Mouse (Mus musculus): ENCODE measurements around the gene Abhd10. TPM values are rescaled to one million over a fixed set of nuclear protein-coding genes. Genes with fewer than 3 reads are reported as not detected.

Gene Abhd10
- polyA plus RNA-seq, 2 experiments = 10.1 to 17.3 TPM

DNA sequence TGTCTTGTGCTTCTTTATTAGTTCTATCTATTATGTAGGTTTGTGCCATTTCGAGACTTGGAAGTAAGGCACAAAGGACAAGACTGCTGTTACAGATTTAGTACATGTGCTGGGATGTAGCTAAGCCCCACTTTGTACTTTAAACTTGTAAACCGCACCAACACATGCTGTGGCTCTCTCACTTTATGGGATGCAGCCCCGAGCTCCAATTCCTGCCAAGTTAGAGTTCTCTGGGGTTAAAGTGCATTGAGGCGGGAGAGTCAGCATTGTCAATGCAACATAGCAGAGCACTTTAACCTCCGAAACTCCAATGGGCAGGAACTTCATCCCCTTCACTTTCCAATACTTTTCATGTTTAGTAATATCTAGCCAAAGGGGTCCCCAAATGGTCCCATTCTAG, 13.6 kb downstream of the Abhd10 start:
- TF ChIP-seq CTCF (IDR thresholded peaks at IDR 0.05; ENCODE audit: low read depth) = no peak
- TF ChIP-seq EP300 (IDR thresholded peaks at IDR 0.05; ENCODE audit: low read depth) = no peak
- Histone ChIP-seq H3K27me3 (ENCODE audit: control insufficient read depth, insufficient read depth, low read length) (peaks cover 9% of the 10 kb centered on the region), H3K36me3 (replicated peaks; ENCODE audit: control insufficient read depth, insufficient read depth, low read depth) (peaks cover 11% of the 10 kb centered on the region), H3K4me1 (replicated peaks; ENCODE audit: control insufficient read depth in 2 of 2, insufficient read depth in 2 of 2, low read length in 1 of 2) (no peaks in the 10 kb centered on the region), H3K27ac (no peak overlapping the region), H3K4me3 (ENCODE audit: insufficient read depth in 1 of 2, low read depth in 2 of 2, low read length in 2 of 2) (no peak overlapping the region), H3K9ac (replicated peaks) (no peak overlapping the region), H3K4me2 (ENCODE audit: low read depth) (no peak overlapping the region), H3K9me3 (ENCODE audit: control insufficient read depth, low read length) (no peaks in the 10 kb centered on the region)
- WGBS (ENCODE audit: insufficient replicate concordance) = 69% methylated on average over 5 of the region's 5 CpGs
- ATAC-seq (ENCODE audit: insufficient read depth) (no peak), DNase-seq (ENCODE audit: low read depth in 3 of 3, low spot score in 3 of 3) (no peak)

DNA sequence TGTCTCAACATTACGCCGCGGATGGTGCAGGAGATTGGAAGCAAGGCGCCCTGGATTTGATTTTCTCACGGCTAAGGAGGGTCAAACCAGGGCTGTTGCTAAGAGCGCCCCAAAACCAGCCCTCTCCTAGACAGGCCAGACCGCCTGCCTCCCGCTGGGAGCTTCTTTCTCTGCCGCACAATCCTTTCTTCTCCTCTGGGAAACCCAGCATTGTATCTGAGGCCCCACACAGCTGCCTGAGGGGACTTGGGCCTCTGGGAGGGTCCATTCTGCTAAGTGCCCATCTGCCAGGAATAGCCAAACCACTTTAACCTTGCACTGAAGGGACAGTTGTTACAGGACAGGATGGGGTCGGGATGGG, 18.0 kb downstream of the Abhd10 start:
- peak overlapping the region; percentile 40 to 54; a peak in 3 of 4 replicates for H3K4me3 ChIP-seq (ENCODE audit: insufficient read depth in 1 of 2, low read depth in 2 of 2, low read length in 2 of 2)
- WGBS (ENCODE audit: insufficient replicate concordance) = 7% methylated on average over 10 of the region's 10 CpGs

DNA sequence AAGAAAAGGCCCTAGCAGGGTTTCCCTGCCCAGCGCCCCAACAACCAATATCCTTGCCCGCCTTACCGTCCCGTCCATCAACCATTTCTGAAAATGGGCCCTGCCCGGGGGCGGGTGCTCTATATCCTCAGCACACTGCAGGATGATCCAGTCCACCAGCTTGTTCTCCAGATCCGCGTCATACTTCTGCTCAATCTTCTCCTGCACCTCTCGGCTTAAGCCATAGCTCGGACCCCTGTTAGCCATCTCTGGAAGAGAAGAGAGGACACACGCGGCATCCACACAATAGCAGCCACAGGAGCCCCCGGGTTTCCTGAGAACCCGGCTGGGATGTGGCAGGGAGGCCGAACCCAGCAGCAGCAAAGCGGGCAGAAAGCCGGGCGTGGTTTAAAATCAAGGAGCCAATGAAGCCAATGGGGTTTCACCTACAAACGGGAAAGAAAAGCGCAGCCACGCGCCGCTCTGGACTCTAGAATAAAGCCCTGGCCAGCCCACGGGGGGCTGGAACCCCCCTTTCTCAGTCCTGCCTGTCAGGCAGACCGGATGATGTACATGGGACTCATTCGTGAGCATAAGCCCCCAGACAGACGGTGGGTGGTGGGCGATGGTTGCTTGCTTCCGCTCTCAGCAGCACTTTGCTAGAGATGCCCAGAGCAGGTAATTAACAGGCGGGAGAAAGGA, 18.6 kb downstream of the Abhd10 start, which contains the start of gene Tagln3:
Tagln3 (minus strand) TSS at position 548 of the 681 bp plus-strand sequence.
- TF ChIP-seq CTCF (IDR thresholded peaks at IDR 0.05; ENCODE audit: low read depth) (no peak), EP300 (IDR thresholded peaks at IDR 0.05; ENCODE audit: low read depth) (no peak)
- 5% methylated on average over 30 of the region's 30 CpGs for WGBS (ENCODE audit: insufficient replicate concordance)
- Histone ChIP-seq H3K4me3 (ENCODE audit: insufficient read depth in 1 of 2, low read depth in 2 of 2, low read length in 2 of 2) (peak within 1 kb of the TSS; percentile 40 to 54; a peak in 3 of 4 replicates), H3K27ac (no peak within 1 kb of the TSS), H3K4me2 (ENCODE audit: low read depth) (peak within 1 kb of the TSS; percentile 56), H3K36me3 (replicated peaks; ENCODE audit: control insufficient read depth, insufficient read depth, low read depth) (no peaks in the 10 kb centered on the region; the same call in 1 of the 2 replicates), H3K27me3 (ENCODE audit: control insufficient read depth, insufficient read depth, low read length) (peaks cover 13% of the 10 kb centered on the region), H3K9me3 (ENCODE audit: control insufficient read depth, low read length) (no peaks in the 10 kb centered on the region), H3K4me1 (replicated peaks; ENCODE audit: control insufficient read depth in 2 of 2, insufficient read depth in 2 of 2, low read length in 1 of 2) (no peaks in the 10 kb centered on the region), H3K9ac (replicated peaks) (no peak within 1 kb of the TSS)
- DNase-seq (ENCODE audit: low read depth in 3 of 3, low spot score in 3 of 3) (no peak), ATAC-seq (ENCODE audit: insufficient read depth) (no peak)

More for the DNA sequence above, 18.0 kb downstream of the Abhd10 start:
- H3K27ac ChIP-seq = no peak overlapping the region
- ATAC-seq (ENCODE audit: insufficient read depth) = no peak
- no peaks in the 10 kb centered on the region for H3K4me1 ChIP-seq (replicated peaks; ENCODE audit: control insufficient read depth in 2 of 2, insufficient read depth in 2 of 2, low read length in 1 of 2)
- no peaks in the 10 kb centered on the region; the same call in 1 of the 2 replicates for H3K36me3 ChIP-seq (replicated peaks; ENCODE audit: control insufficient read depth, insufficient read depth, low read depth)
- no peak for DNase-seq (ENCODE audit: low read depth in 3 of 3, low spot score in 3 of 3)
- TF ChIP-seq CTCF (IDR thresholded peaks at IDR 0.05; ENCODE audit: low read depth) (no peak), EP300 (IDR thresholded peaks at IDR 0.05; ENCODE audit: low read depth) (no peak)
- no peaks in the 10 kb centered on the region for H3K9me3 ChIP-seq (ENCODE audit: control insufficient read depth, low read length)
- no peak overlapping the region for H3K9ac ChIP-seq (replicated peaks)
- H3K4me2 ChIP-seq (ENCODE audit: low read depth) = peak overlapping the region; percentile 56
- peaks cover 13% of the 10 kb centered on the region for H3K27me3 ChIP-seq (ENCODE audit: control insufficient read depth, insufficient read depth, low read length)

DNA sequence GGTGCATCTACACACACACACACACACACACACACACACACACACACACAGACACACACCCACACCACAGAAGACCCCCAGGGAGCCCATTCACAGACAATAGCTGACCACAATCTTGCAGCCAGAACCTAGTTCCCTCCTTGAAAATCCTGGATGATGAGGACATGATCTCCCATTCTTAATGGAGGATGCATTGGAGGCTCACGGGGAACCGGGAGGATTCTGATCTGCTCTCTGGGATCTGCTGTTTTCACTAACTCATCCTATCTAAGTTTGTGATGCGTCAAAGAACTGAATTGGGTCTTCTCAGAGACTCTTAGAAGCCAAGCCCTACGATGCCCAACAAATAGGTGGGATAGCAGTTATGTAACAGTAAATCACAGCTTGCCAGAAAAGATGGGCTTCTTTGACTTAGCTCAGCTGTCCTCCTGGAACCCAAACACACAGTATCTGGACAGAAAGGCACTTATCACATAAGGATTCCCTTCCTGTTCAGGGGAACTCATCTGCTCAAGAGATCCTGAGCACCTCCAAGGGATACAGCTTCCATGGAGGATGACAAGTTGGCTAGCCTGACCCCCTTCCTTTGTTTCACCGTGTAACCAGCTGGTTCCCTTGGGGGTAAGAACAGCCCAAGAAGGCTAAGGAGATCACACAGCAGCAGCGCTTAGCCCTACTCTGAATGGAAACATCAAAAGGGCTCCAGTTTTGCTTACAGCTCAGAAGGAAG, 19.4 kb downstream of the Abhd10 start:
- Histone ChIP-seq H3K36me3 (replicated peaks; ENCODE audit: control insufficient read depth, insufficient read depth, low read depth) (no peaks in the 10 kb centered on the region), H3K4me1 (replicated peaks; ENCODE audit: control insufficient read depth in 2 of 2, insufficient read depth in 2 of 2, low read length in 1 of 2) (no peaks in the 10 kb centered on the region), H3K9ac (replicated peaks) (no peak overlapping the region), H3K27ac (no peak overlapping the region), H3K9me3 (ENCODE audit: control insufficient read depth, low read length) (no peaks in the 10 kb centered on the region), H3K27me3 (ENCODE audit: control insufficient read depth, insufficient read depth, low read length) (peaks cover 13% of the 10 kb centered on the region), H3K4me2 (ENCODE audit: low read depth) (no peak overlapping the region), H3K4me3 (ENCODE audit: insufficient read depth in 1 of 2, low read depth in 2 of 2, low read length in 2 of 2) (no peak overlapping the region)
- no peak for DNase-seq (ENCODE audit: low read depth in 3 of 3, low spot score in 3 of 3)
- WGBS (ENCODE audit: insufficient replicate concordance) = 59% methylated on average over 6 of the region's 6 CpGs
- no peak for TF ChIP-seq CTCF (IDR thresholded peaks at IDR 0.05; ENCODE audit: low read depth)
- no peak for TF ChIP-seq EP300 (IDR thresholded peaks at IDR 0.05; ENCODE audit: low read depth)
- no peak for ATAC-seq (ENCODE audit: insufficient read depth)

DNA sequence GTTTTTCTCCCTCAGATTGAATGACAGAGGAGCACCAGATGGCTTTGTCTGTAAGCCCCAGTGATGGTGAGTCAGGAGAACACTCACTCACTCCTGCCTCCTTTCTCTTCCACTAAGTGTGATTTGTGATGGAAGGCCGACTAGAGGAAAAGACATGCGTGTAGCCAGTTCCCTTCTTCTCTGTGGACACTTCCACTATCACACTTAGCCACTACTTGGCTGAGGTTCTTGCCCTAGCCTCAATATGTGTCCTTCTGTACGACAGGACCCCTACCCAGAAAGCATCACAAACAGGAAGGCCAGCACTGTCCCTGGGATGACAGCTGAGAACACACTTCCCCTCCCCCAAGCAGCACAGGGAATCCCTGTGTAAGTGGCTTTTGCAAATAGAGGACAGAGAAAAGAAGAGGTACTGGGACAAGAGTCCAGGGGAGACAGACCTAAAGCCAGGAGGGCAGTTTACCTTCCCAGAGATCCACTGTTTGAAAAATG, 20.2 kb downstream of the Abhd10 start:
- Histone ChIP-seq H3K27me3 (ENCODE audit: control insufficient read depth, insufficient read depth, low read length) (peaks cover 13% of the 10 kb centered on the region), H3K9ac (replicated peaks) (no peak overlapping the region), H3K9me3 (ENCODE audit: control insufficient read depth, low read length) (no peaks in the 10 kb centered on the region), H3K4me3 (ENCODE audit: insufficient read depth in 1 of 2, low read depth in 2 of 2, low read length in 2 of 2) (no peak overlapping the region), H3K4me2 (ENCODE audit: low read depth) (no peak overlapping the region), H3K36me3 (replicated peaks; ENCODE audit: control insufficient read depth, insufficient read depth, low read depth) (no peaks in the 10 kb centered on the region), H3K4me1 (replicated peaks; ENCODE audit: control insufficient read depth in 2 of 2, insufficient read depth in 2 of 2, low read length in 1 of 2) (no peaks in the 10 kb centered on the region), H3K27ac (no peak overlapping the region)
- DNase-seq (ENCODE audit: low read depth in 3 of 3, low spot score in 3 of 3) (no peak), ATAC-seq (ENCODE audit: insufficient read depth) (no peak)
- no peak for TF ChIP-seq CTCF (IDR thresholded peaks at IDR 0.05; ENCODE audit: low read depth)
- no peak for TF ChIP-seq EP300 (IDR thresholded peaks at IDR 0.05; ENCODE audit: low read depth)
- 45% methylated on average over 3 of the region's 3 CpGs for WGBS (ENCODE audit: insufficient replicate concordance)

Measured in liver, embryonic 14.5 days (tissue).